Mouse (Mus musculus) heart, postnatal 4 days (tissue): Measurements from ENCODE around the gene Hmgcs2. TPM values are rescaled to one million over a fixed set of nuclear protein-coding genes. Genes with fewer than 3 reads are reported as not detected.

Source experiments
- DNase-seq: peaks from one replicate; pipeline ENCODE4 v3.0.0; 2021
- total RNA-seq, 2 experiments: library from RNA; stranded (reverse); gene quantifications; 2 replicates each; pipeline ENCODE4 v1.2.3; 2021

Hmgcs2 gene
- total RNA-seq, 2 experiments from 2014 or later: 203 to 271 TPM

DNA sequence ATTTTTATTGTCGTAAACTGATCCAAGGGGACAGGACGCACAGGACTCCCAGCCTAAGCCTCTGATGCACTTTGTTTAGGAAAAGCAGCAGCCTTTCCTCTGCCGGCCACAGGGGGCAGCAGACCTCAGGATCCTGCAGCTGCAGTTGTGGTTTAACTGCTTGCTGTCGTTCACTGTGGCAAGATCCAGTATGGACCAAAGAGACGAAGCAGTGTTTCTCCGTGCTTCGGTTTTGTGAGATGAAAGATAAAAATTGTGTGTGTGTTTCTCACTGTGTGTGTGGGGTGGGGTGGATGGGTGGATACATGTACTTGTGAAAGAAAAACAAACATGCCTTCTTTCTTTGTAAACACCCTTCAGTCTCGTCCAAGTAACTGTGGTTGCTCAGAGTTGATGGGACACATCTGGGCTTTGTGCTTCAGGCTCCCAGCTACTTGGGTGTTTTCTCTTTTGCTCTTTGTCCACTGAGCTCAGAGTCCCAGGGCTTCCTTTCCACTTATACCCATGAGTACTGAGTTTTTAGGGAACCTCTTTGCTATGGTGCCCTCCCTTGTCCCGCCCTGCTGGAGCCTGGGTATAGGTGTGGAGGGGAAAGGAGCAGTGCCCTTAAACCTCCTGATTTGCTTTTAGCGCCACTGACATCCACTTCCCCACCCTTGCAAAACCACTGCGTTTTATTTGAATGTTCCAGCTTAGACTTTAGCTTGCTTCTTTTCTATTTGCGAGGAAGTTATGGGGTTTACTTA is 871 bp downstream of the Hmgcs2 start:
- DNase-seq: peak; percentile 78

DNA sequence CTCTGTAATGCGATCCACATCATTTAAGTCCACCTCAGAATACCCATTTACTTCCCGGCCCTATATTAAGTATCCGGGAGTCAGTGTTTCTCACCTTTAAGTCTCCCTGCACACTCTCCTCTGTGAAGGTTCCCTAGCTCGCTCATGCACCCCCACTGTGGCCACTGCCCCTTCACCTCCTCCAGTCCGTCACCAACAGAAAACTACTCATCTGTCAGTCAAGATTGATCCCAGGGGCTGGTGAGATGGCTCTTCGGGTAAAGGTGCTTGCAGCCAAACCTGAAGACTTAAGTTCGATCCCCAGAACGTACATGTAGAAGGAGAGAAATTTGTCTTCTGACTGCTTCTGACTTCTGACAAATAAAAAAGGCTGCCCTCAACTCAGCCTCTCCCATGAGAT is 2.2 kb downstream of the Hmgcs2 start:
- no peak for DNase-seq

DNA sequence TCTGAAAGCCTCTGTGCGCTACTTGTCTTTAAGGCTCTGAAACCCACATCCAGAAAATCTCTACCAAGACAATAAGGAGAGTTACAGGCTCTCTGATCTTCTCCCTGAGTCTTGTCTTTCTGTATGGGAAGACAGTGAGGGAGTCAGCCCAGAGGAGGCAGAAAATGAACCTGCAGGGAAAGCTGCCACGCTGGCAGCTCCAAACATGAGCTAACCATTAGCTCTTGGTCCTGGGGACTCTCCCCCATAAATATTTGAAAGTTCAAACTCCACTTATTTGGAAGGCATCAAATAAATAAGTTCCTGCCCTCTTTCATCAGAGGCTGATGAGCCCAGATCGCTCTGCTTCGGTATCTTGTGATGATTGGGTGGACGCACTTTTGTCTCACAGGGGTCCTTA is 3.0 kb downstream of the Hmgcs2 start:
- no peak for DNase-seq

DNA sequence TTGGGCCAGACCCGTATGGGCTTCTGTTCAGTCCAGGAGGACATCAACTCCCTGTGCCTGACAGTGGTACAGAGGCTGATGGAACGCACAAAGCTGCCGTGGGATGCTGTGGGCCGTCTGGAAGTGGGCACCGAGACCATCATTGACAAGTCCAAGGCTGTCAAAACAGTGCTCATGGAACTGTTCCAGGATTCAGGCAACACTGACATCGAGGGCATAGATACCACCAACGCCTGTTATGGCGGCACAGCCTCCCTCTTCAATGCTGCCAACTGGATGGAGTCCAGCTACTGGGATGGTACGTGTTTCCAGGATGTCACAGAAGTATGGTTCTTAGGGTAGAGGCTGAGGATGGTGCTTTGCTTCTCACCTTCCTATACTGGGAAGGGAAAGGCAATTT is 10.8 kb downstream of the Hmgcs2 start:
- DNase-seq: no peak

DNA sequence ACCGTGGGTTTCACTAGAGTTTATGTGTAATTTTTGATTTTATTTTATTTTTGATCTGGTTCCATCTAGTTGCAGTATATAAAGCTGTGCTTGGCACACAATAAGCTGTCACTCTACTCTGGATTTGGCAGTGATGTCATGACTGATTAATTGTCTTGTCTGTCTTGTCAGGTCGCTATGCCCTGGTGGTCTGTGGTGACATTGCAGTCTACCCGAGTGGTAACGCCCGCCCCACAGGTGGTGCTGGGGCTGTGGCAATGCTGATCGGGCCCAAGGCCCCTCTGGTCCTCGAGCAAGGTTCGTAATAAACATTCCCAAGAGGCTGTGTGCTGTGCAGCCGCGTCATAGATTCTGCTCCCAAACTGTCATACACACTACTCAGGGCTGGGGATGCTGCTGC is 15.7 kb downstream of the Hmgcs2 start:
- no peak for DNase-seq

DNA sequence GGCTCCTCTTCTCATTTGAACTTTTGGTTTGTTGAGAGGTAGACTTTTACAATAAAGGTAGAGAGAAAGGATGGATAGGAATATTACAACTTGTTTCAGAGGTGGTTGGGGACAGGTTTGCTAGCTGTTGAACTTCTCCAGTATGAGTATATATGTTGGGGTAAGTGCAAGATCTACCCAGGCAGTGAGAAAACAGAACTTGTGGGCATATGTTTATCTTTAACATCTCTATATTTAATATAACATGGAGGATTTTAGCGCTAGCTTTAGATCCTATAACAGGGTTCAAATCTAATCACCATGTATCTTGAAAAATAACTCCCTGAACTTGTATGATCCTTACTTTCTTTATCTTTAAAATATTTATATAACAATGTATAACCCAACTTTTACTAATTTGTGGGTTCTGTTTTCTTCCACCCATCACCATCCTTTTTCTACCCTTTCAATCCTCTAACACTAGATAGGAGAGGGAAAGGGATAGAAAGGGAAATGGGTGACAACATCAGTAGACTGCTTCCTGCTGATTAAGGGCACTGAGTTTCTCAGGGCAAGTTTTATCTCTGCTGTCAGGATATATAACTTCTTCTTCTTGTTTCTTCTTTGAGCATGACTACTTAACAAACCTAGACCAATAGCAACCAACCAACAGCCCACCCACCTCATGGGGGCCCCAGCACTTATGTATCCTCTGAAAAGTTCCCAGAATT is 19.3 kb downstream of the Hmgcs2 start:
- no peak for DNase-seq

DNA sequence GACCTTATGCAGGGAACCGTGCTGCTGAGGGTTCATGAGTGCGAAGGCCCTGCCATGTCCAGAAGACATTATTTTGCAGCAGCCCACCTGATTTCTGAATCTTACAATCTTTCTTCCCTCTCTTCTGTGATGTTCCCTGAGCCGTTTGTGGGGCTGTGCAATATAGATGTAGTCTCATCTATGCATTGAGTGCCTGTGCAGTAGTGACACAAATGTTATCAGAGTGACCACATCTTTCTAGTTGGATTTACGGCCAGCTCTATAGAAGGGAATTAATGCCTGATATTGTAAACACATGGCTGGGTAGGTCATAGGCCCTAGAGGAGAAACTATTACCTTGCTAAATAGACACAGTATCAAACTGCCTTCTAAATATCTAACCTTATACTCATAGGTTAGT is 20.0 kb downstream of the Hmgcs2 start:
- DNase-seq: no peak

DNA sequence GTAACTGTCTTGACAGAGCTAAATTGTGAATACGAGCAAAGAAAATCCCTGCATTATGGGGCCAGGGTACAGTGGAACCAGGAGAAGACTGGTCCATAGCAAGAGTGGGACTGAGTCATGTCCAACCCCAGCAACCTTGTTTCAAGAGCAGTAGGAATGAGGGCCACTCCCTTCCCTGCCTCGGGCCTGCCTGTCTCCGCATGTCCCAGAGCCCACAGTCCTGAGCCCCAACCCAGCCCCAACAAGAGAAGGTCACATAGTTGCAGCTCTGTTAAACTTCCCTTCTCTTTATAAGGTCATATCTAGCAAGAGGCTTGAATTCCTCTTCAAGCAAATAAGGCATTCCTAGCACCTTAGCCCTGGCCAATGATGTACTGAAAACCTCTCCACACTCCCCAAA is 21.5 kb downstream of the Hmgcs2 start:
- no peak for DNase-seq

DNA sequence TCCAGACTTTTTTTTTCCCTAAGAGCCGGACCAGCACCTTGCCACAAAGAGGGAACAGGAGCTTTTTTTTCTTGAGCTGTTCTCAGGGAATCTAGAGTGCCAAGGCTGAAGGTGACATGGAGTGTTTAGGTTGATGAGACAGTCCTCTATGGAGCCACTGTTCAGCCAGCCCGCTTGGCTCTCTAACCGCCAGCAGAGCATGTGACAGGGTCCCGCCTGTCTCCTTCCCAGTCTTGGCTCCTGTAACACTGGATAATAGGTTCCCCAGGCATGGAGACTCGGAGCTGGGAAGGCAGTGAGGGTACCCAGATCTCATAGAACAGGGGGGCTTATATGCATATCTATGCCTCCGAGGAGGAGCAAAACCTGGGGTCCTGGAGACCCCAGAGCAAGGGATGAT is 28.4 kb downstream of the Hmgcs2 start:
- DNase-seq: no peak

DNA sequence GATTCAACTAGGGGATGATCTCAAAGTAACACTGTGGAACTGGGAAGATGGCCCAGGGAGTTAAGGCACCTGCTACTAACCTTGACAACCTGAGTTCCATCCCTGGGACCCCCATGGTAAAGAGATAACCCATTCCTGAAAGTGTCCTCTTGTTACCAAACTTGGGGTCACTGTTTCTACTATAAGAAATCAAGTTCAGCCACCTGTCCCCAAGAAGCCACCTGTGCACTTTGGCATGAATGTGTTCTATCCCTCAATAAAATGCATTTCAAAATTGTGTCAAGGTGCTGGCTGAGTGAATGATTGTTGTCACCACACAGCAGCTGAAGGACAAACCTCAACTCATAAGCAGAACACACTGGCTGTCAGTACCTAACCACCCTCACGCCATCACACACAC is 30.2 kb downstream of the Hmgcs2 start:
- no peak for DNase-seq

DNA sequence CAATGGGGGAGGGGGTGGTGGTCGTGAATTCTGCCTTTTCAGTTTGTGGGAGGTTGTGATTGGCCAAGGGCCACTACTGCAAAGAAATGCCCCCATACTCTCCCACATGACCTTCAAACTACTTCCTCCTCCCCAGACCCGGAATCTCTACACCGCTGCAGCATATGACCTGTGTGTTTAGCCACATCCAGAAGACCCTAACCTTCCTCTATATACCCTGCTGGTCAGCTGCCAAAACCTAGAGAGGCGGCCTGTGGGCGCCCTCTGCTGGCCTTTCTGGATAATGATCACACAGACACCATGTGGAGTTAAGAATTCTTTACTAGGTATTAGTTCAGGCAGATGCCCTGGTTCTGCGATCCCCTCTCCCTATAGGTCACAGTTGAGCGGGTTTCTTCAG is 32.6 kb downstream of the Hmgcs2 start:
- DNase-seq: peak; percentile 70

DNA sequence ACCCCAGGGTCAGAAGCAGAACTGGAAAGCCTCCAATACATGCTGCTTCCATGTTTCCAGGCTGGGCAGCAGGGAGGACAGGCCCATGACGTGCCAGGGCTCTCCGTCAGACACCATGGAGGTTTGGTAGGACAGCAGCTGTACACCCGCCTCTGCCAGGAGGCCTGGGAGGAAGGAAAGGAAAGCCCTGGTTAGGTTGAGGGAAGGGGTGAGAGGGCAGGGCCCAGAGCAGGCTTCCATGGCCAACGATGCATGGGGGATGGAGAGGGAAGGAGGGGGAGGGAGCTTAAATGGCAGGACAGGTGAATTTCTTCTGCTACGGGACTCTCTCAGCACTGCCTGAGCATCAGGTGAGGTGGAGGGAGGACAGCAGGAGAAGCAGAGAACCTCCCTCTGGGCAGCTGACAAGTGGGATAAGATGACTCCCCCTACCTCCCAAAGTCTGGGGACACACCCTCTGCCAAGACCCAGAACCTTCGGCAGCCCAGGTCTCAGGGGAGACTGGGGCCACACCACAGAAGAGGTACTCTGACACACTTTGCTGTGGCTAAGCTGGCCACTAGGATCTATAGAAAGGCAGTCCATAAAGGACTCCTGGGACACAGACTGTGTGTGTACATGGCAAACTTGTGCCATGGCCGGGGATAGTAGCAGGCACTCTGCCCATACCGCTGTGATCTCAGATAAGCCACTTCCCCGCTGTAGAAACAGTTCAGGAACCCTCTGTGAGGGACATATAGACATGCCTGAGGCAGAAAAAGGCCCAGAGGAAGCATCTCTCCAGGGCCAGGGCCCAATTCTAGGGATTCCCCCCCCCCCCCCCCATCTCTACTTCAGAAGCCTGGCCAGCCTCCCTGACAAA is 33.3 kb downstream of the Hmgcs2 start:
- DNase-seq: no peak

DNA sequence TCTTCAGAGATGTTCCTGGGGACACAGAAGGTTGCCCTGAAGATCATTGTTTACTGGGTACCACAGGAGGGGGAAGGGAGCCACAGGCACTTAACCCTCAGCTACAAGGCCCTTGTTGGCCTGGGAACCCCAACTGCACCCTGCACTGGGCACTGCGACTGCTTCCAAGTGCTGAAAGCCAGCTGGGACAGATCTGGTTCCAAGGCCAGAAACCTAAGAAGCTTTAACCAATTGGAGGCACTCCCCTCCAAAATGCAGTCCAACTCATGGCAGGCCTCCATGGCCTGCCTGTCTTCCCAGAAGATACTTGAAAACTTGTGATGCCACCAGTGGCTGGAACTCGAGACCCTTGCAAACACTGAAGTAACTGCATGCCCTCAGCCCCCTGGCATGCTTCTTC is 34.9 kb downstream of the Hmgcs2 start:
- no peak for DNase-seq

DNA sequence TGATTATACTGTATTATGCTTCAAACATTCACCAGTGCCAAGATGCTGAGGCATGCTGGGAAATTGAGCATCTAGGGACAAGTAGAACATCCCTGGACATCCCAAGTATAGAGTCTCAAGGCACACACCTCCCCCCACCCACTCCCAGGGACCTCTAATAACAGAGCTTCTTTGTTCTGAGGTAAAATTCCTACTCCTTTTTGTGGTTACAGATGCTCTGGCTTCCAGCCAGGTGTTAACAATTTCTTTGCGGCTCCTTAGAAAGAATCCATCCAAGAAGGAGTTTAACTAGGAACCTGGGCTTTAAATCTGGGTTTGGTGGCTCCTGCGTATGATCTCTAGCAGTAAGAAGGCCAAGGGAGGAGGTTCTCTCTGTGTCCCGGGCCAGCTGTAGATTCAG is 36.9 kb downstream of the Hmgcs2 start:
- DNase-seq: no peak

DNA sequence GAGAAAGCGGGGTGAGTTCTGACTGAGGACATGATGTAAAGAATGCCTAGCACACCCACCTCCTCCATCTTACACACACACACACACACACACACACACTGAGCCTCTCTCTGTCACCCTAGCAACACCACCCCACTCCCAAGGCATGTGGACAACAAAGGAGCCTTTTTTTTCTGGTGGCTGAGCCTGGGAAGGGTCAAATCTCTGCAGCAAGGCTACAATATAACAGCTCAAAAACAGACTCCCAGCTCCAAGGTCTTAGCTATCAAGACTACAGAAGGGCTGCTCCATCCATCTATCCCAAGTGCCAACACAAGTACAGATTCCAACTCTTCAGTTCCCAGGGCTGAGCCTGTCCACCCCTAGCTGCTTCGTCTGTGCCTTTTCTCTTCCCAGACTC is 39.0 kb downstream of the Hmgcs2 start:
- no peak for DNase-seq

DNA sequence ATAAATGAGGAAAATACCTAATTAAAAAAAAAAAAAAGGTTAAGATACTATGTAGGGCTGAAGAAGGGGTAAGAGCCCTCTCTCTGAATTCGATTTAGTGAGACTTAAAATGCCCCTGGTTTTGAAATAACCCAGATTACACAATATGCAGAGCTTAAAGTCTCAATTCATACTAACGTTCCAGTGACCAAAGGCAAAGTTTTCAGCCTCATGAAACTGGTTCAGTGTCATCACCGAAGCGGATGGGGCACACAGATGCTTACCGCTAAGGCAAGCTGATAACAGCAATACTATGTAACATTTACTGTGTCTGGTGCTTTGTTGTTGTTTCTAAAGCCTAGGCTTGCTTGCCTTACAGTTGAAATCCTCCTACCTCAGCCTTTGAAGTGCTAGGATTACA is 42.0 kb downstream of the Hmgcs2 start:
- DNase-seq: no peak

DNA sequence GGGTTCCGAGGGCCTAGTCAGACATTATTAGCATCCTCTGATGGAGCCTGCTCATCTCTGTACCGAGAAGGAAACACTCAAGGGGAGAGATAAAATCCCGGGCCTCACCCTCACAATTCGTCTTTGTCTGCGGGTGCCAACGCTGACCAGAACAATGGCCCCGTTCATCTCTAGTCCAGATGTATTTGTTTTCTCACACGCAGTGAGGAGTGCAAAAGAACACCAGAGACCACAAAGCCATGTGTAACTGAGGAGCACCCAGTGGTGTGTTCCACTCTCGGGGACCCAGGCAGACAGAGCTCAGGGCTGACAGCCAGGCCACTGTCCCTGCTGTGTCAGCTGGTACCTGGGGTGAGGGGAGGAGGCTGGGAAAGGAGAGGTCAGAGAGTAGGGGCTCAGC is 44.0 kb downstream of the Hmgcs2 start:
- no peak for DNase-seq

DNA sequence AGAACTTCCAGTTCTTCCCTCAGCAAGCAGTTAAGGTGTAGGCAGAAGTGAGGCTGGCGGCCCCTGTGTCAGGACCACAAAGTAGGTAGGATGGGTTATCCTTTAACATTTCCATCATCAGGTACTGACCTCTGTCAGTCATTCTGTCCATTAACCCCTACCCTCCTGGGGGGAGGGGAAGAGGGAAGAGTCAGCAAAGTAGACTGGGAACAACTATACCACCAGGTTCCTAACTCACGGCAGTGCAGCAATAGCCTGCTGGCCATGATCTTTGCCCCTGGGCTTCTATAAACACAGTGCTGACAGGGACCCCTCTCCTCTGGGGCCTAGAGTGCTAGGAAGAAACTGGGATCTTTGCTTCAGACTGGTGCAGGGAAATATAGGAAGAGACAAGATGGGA is 53.8 kb downstream of the Hmgcs2 start:
- no peak for DNase-seq

DNA sequence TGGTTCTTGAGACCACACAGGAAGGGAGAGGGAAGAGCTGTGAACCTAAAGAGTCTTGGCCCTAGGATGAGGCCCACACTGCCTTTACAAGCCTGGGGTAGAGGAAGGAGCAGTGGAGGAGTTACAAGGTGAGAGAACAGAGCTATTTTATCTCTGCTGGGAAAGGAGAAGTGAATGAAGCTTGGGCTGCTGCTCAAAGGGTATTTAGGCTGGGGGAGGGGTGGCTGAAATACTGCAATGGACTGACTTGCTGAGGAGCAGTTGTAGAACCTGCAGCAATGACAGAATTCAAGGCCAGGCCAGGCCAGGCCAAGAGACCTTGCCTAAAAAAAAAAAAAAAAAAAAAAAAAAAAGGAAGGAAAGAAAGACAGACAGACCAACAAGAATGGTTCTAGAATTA is 55.1 kb downstream of the Hmgcs2 start:
- DNase-seq: no peak

DNA sequence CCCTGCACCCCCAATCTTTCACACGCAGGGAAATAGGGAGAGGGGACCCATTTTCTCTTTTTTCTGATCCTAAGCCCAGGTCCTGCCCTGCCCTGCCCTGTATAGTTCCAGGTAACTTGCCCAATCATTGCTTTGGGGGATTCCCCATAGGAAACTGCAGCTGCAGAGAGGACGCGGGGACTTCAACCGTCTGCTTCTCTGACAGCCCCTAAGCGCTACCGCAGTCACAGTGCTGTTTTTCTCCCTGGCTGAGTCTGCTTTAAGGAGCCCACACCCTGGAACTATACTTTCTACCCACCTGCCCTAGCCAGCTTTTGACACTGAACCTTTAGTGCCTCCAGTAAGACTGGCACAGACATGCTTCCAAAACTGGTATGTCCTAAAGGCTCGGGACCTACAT is 55.7 kb downstream of the Hmgcs2 start:
- DNase-seq: no peak

DNA sequence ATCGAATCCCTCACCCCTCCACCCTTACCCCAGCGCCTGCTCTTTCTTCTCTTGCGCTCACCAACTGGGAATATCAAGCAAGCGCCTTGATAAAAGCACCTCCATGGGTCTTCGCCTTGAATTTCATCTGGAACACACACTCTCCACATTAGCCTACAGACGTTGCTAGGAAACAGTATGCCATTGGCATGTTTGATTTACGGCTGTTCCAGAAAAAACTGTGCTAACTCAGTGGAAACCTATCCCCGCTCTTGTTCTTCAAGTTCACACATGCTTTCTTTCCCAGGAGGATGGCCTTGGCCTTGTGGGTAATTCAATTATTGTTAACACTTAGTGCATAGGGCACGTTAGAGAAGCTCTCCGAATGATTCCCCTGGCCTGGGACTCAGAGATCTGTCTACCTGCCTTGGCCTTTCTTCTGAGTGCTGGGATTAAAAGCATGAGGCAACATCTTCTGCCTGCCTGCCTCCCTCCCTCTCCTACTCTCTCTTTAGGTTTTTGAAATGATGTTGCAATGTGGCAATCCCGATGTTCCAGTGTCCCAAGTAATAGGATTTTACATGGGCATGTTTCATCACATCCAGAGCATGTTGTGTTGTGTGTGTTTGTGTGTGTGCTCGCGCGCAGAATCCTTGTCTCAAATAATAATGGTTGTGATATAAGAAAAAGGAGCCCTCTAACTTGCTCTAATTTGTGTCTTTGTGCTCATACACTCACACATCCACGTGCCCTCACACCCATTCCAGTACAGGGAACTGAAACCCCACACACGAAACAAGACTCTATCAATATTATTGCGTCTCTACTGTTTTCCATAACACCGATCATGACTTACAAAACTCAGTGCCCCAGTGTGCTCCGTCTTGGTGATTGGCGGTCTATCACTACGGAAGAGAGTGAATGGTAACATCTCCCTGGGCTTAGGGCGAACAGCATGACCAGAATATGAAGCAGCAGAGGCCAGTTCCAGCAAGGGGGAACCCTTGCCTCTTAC is 56.7 kb downstream of the Hmgcs2 start:
- no peak for DNase-seq

DNA sequence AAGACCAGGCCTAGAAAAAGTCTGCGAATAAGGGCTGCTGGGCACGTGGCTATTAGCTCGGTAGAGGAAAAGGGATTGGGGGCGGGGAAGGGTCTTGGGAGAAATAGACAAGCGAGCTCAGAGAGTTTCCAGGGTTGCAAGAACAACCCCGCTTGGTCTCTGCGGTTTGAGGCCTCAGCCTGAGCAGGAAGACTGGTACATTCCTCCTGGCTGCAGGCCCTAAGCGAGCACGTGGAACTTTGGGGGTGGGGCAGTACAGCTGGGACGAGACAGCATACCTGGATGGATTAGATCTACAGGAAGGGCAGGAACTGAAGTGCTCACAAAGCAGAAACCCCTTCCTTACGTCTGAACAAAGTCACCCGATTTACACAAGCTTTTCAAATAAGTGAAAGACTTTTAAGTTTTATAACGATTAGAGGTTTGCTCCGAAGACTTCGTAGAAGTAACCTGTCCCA is 58.4 kb downstream of the Hmgcs2 start:
- DNase-seq: peak; percentile 41
